Mouse (Mus musculus): ENCODE data around the gene Mrps17.

GRCm38 (mm10) chr5:129701706-129702105 is 13.6 kb upstream of the Mrps17 start:
- TF ChIP-seq EP300 (IDR thresholded peaks at IDR 0.05; ENCODE audit: insufficient read depth, low read depth, low read length), result no peak
- TF ChIP-seq POLR2A (IDR thresholded peaks at IDR 0.05; ENCODE audit: insufficient read depth, low read length), result no peak
- no peak for TF ChIP-seq CTCF (IDR thresholded peaks at IDR 0.05; ENCODE audit: low read depth, low read length)
